Mouse (Mus musculus): ENCODE measurements around the gene Hemgn. TPM values are rescaled to one million over a fixed set of nuclear protein-coding genes. Genes with fewer than 3 reads are reported as not detected.

The Hemgn gene
- polyA plus RNA-seq, 1 experiment from 2014 or later, result 3.1 TPM

DNA sequence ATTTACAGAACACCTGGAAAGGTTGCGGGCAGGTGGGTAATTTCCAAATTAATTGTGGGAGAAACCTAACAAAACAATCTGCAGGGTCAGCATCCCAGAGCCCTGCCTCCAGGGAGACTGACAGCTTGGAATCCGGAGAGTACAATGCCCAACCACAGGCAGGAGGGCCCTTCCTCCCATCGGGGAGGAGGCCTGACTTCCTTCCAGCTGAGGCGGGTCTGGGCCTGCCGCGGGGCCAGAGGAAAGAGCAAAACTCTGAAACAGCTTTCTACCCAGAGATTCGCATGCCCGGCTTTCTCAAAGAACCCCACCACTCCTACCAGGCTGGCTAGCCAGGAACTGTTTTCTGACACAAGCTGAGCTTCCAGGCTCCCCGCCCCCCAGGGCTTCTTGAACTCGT, 60.3 kb downstream of the Hemgn start:
- Histone ChIP-seq H3K9me3 (no peaks in the 10 kb centered on the region), H3K27me3 (replicated peaks) (peaks cover 93% of the 10 kb centered on the region), H3K36me3 (no peaks in the 10 kb centered on the region), H3K4me1 (no peaks in the 10 kb centered on the region), H3K4me2 (no peak overlapping the region), H3K9ac (no peak overlapping the region), H3K4me3 (no peak overlapping the region), H3K27ac (replicated peaks) (no peak overlapping the region)
- 16% methylated on average over 10 of the region's 10 CpGs for WGBS
- no peak for ATAC-seq (ENCODE audit: extremely low read depth, insufficient number of reproducible peaks, low FRiP score, low TSS enrichment)

GRCm38 (mm10) chr4:46349530-46349929, 63.8 kb downstream of the Hemgn start:
- H3K36me3 ChIP-seq, result no peaks in the 10 kb centered on the region
- WGBS, result 44% methylated on average over 5 of the region's 5 CpGs

DNA sequence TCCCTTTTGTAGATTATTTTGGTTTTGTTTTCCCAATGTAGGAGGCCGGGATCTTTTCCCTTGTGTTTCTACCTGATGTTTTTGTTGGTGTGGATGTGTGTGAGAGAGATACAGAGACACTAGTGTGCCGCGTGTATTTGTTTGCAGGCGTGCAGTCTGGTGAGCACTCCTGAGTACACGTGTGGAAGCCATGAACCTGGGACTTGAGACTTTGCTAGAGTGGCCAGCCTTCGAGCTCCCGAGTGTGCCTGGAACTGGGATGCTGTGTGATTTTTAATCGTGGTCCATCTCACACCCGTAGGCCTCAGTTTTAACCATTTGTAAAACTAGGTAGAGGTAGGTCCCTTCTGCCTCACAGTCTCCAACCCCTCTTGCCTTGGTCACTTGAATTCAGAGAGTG, 64.4 kb downstream of the Hemgn start:
- no peak for ATAC-seq (ENCODE audit: extremely low read depth, insufficient number of reproducible peaks, low FRiP score, low TSS enrichment)

More at GRCm38 (mm10) chr4:46349530-46349929, 63.8 kb downstream of the Hemgn start:
- H3K27ac ChIP-seq (replicated peaks), result no peak overlapping the region
- no peaks in the 10 kb centered on the region for H3K9me3 ChIP-seq
- no peak overlapping the region for H3K9ac ChIP-seq
- no peaks in the 10 kb centered on the region for H3K4me1 ChIP-seq
- H3K27me3 ChIP-seq (replicated peaks), result peaks cover 96% of the 10 kb centered on the region
- no peak overlapping the region for H3K4me2 ChIP-seq
- no peak overlapping the region for H3K4me3 ChIP-seq
- no peak for ATAC-seq (ENCODE audit: extremely low read depth, insufficient number of reproducible peaks, low FRiP score, low TSS enrichment)

GRCm38 (mm10) chr4:46347580-46348515, 65.5 kb downstream of the Hemgn start:
- Histone ChIP-seq H3K9me3 (no peaks in the 10 kb centered on the region), H3K9ac (no peak overlapping the region), H3K4me2 (no peak overlapping the region), H3K4me3 (no peak overlapping the region), H3K27me3 (replicated peaks) (peaks cover 100% of the 10 kb centered on the region), H3K36me3 (no peaks in the 10 kb centered on the region), H3K4me1 (peaks cover 16% of the 10 kb centered on the region; the same call in 1 of the 2 replicates), H3K27ac (replicated peaks) (no peak overlapping the region)
- no peak for ATAC-seq (ENCODE audit: extremely low read depth, insufficient number of reproducible peaks, low FRiP score, low TSS enrichment)
- WGBS, result 3% methylated on average over 41 of the region's 41 CpGs

More for the DNA sequence above, 64.4 kb downstream of the Hemgn start:
- 36% methylated on average over 9 of the region's 9 CpGs for WGBS
- no peak overlapping the region for H3K27ac ChIP-seq (replicated peaks)
- H3K27me3 ChIP-seq (replicated peaks), result peaks cover 99% of the 10 kb centered on the region
- H3K4me3 ChIP-seq, result no peak overlapping the region
- no peak overlapping the region for H3K4me2 ChIP-seq
- no peak overlapping the region for H3K9ac ChIP-seq
- H3K9me3 ChIP-seq, result no peaks in the 10 kb centered on the region
- no peaks in the 10 kb centered on the region for H3K36me3 ChIP-seq
- 0 out of 2 replicates have a peak, but pooled peaks cover 6% of the 10 kb centered on the region for H3K4me1 ChIP-seq

DNA sequence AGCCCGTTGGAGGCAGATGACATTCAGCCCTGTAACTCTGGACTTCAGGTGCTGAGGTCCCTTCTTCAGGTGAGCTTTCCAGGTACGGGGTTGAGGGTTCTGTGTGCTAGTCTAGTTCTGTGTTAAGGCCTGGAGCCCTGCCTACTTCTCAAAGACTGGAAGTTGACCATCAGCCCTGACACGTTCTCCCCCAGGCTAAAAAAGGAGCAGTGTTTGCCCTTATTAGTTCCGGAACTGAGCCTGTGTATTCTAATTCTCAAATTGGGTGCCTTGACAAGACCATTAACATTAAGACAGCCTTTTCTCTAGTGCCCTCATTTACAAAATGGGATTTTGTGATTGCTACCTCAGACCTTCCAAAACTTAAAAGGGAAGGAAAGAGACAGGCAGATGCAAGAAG, 66.2 kb downstream of the Hemgn start:
- H3K4me2 ChIP-seq, result no peak overlapping the region
- ATAC-seq (ENCODE audit: extremely low read depth, insufficient number of reproducible peaks, low FRiP score, low TSS enrichment), result no peak
- no peak overlapping the region for H3K27ac ChIP-seq (replicated peaks)
- H3K4me3 ChIP-seq, result no peak overlapping the region
- H3K36me3 ChIP-seq, result no peaks in the 10 kb centered on the region
- WGBS, result 4% methylated on average over 4 of the region's 4 CpGs
- H3K4me1 ChIP-seq, result peaks cover 22% of the 10 kb centered on the region; the same call in 1 of the 2 replicates
- H3K9ac ChIP-seq, result no peak overlapping the region
- H3K9me3 ChIP-seq, result no peaks in the 10 kb centered on the region
- peaks cover 100% of the 10 kb centered on the region for H3K27me3 ChIP-seq (replicated peaks)

GRCm38 (mm10) chr4:46346221-46346620, 67.1 kb downstream of the Hemgn start:
- no peak overlapping the region for H3K4me2 ChIP-seq
- no peak overlapping the region for H3K4me3 ChIP-seq
- H3K9ac ChIP-seq, result no peak overlapping the region
- no peak overlapping the region for H3K27ac ChIP-seq (replicated peaks)
- H3K4me1 ChIP-seq, result peaks cover 23% of the 10 kb centered on the region; the same call in 1 of the 2 replicates
- H3K27me3 ChIP-seq (replicated peaks), result peaks cover 100% of the 10 kb centered on the region
- whole genome bisulfite sequencing, result 26% methylated on average over 6 of the region's 6 CpGs
- H3K36me3 ChIP-seq, result no peaks in the 10 kb centered on the region
- ATAC-seq (ENCODE audit: extremely low read depth, insufficient number of reproducible peaks, low FRiP score, low TSS enrichment), result no peak
- H3K9me3 ChIP-seq, result no peaks in the 10 kb centered on the region

GRCm38 (mm10) chr4:46345773-46346100, 67.6 kb downstream of the Hemgn start:
- H3K4me1 ChIP-seq, result peaks cover 23% of the 10 kb centered on the region; the same call in 1 of the 2 replicates
- H3K9ac ChIP-seq, result no peak overlapping the region
- H3K27ac ChIP-seq (replicated peaks), result no peak overlapping the region
- WGBS, result 17% methylated on average over 3 of the region's 3 CpGs
- no peaks in the 10 kb centered on the region for H3K9me3 ChIP-seq
- H3K36me3 ChIP-seq, result no peaks in the 10 kb centered on the region
- H3K4me2 ChIP-seq, result no peak overlapping the region
- H3K27me3 ChIP-seq (replicated peaks), result peaks cover 100% of the 10 kb centered on the region
- H3K4me3 ChIP-seq, result no peak overlapping the region
- ATAC-seq (ENCODE audit: extremely low read depth, insufficient number of reproducible peaks, low FRiP score, low TSS enrichment), result no peak

- Histone ChIP-seq H3K4me2 (peak overlapping the region; percentile 67), H3K36me3 (no peaks in the 10 kb centered on the region), H3K4me1 (peaks cover 23% of the 10 kb centered on the region; the same call in 1 of the 2 replicates), H3K27me3 (replicated peaks) (peaks cover 100% of the 10 kb centered on the region), H3K4me3 (peak overlapping the region; percentile 50), H3K9me3 (no peaks in the 10 kb centered on the region), H3K9ac (no peak overlapping the region), H3K27ac (replicated peaks) (no peak overlapping the region)
- WGBS, result 4% methylated on average over 52 of the region's 67 CpGs
- ATAC-seq (ENCODE audit: extremely low read depth, insufficient number of reproducible peaks, low FRiP score, low TSS enrichment), result no peak
Observed at GRCm38 (mm10) chr4:46345056-46345772, 68.1 kb downstream of the Hemgn start.

DNA sequence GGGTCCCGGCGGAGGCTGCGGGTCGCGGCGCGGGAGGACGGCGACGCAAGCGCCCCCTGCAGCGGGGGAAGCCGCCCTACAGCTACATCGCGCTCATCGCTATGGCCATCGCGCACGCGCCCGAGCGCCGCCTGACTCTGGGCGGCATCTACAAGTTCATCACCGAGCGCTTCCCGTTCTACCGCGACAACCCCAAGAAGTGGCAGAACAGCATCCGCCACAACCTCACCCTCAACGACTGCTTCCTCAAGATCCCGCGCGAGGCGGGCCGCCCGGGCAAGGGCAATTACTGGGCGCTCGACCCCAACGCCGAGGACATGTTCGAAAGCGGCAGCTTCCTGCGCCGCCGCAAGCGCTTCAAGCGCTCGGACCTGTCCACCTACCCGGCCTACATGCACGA, 69.0 kb downstream of the Hemgn start:
- Histone ChIP-seq H3K4me3 (peak overlapping the region; percentile 50), H3K27ac (replicated peaks) (no peak overlapping the region), H3K9ac (0 out of 2 replicates have a peak overlapping the region, but pooled peaks have one; percentile 10), H3K9me3 (no peaks in the 10 kb centered on the region), H3K4me1 (peaks cover 26% of the 10 kb centered on the region; the same call in 1 of the 2 replicates), H3K4me2 (peak overlapping the region; percentile 67), H3K27me3 (replicated peaks) (peaks cover 100% of the 10 kb centered on the region), H3K36me3 (no peaks in the 10 kb centered on the region)
- WGBS, result under 1% methylated on average over 50 of the region's 51 CpGs
- no peak for ATAC-seq (ENCODE audit: extremely low read depth, insufficient number of reproducible peaks, low FRiP score, low TSS enrichment)

Data from heart, embryonic 13.5 days (tissue).